Mouse (Mus musculus): ENCODE data around the gene 1700067P10Rik.
A peak's percentile ranks its signal among the peaks of the same experiment; 100 is the strongest.

Gene 1700067P10Rik

DNA sequence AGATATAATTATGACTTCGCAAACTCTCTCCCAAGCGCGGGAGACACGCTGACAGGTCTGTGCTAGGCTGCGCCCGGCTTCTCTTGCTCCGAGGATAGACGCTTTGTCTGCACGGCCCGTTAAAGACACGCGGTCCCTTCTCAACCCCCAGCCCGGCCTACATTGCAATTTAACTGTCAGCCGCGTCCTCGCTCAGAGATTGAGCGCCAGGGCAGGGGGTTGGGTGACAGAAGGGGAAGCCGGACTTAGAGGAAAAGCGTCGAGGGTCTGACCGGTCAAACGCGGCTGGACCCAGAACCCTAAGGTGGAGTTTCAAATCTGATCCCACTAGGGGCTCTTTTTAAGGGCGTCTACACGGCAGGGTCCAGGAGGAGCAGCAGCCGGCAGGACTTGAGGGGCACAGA lies 6.6 kb downstream of the 1700067P10Rik start:
- DNase-seq (ENCODE audit: low spot score in 2 of 2) = no peak

DNA sequence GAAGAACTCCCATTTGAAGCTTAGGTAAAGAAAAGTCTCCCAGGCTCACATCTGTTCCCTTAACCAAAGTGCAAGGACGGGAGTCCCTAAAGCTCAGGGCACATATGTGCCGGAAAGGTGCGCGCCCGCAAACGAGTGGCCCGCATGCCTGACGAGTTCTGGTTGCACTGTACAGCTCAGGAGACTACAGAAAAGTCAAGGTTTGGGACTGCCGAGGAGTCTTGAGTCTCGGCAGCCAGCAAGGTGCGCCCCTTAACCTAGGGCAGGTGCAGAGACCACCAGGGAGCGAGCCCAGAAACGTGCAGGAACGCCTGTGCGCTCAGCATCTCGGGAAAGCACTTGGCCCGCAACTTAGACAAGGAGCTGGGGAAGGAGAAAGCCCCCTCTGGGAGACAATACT lies 7.2 kb downstream of the 1700067P10Rik start:
- no peak for DNase-seq (ENCODE audit: low spot score in 2 of 2)

DNA sequence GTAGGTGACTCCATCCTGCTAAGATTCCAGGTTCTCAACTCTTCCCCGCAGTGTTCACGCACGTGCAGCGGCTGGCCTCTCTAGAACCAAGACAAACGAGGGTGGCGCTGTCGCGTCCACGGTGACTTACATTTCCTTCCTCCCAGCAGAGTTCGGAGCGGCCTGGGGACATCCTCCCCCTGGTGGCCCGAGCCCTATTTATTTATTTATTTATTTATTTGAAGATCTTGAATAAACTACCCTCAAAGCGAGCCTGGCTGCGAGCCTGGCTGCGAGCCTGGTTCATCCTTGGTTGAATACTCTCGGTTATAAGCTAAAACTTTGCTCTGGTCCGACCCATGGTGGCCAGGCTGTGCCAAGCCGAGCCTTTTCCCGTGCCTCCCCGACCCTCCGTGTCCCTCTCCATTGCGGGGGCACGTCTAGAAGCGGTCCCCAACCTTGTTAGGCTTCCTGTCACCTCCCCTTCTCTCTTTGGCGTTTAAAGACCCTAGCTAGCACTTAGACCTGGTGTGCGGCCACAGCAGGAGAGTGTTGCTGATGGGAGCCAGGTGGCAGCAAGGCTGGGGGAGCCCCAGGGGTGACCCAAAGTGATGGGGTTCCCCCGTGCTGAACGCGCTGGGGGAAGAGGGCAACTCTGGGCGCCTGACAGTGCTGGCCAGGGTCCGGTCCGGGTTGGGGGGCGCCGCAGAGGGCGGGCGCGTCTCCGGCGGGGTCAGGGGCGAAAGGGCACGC lies 8.1 kb downstream of the 1700067P10Rik start:
- no peak for DNase-seq (ENCODE audit: low spot score in 2 of 2)

DNA sequence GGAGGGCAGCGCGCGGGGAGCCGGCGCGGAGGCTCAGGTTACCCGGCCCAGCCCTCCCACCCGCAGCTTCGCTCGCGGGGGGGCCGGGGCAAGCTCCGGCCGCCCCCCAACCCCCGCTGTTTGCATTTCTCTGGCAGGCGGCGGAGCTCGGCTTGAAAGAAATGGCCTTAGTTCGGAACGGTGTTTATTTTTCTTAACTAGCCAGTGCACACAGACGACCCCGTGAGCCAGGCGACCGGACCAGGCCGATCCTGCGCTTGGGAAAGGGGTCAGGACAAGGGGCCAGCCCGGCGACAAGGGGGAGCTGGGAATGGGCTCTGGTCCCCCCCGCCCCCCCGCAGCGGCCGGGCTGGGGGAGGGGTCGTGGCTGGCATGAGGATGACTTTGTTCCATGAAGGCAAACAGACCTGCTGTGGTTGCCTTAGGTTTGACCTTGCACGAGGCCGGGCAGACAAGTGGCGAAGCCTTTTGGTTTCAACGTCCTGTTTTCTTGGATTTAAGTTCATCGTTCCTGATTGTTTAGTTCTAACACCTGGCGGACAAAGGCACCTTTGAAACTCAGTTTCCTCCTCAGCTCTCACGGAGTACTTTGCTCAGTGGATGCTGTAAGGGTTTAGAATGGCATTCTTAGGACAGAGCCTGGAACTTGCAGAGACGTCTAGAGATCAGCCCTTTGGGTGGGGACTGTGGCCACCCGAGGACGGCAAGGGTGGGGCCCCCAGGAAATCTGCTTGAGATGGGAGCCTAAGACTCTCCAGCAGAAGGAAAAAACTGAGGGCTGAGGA lies 8.8 kb downstream of the 1700067P10Rik start:
- no peak for DNase-seq (ENCODE audit: low spot score in 2 of 2)

DNA sequence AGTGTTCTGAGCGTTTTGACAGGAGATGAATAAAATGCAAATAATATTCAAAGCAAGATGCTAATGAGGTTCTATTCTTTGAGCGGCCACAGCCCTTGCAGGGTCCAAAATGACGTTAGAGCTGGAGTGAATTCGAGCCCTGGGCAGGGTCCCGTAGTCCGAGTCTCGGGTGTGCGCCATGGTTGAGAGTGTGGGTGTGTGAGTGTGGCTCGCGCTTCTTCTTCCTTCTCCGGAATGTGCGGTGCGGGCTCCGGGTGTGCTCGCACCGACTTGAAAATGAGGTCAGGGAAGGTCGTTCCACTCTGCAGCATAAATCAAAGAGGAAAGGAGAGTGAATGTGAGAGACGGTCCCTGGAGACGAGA lies 9.4 kb downstream of the 1700067P10Rik start:
- DNase-seq (ENCODE audit: low spot score in 2 of 2) = no peak

DNA sequence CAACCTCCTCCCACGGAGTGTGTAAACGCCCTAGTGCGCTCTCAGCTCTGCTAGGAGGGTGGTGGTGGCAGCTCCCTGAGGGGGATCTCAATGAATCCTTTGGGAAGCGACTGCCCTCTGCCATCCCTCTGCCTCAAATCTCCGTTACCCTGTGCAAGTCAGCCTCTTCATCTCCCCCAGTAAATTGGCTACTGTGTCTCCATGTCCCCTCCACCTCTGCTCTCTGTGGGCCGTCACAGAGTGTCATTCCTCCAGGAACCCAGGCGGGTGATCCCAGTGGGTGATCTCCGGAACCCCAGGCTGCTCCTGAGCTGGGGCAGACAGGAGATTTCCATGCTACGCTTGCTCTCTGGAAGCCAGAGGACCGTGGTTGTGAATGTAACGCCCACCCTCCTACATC lies 10.2 kb downstream of the 1700067P10Rik start:
- DNase-seq (ENCODE audit: low spot score in 2 of 2) = no peak

DNA sequence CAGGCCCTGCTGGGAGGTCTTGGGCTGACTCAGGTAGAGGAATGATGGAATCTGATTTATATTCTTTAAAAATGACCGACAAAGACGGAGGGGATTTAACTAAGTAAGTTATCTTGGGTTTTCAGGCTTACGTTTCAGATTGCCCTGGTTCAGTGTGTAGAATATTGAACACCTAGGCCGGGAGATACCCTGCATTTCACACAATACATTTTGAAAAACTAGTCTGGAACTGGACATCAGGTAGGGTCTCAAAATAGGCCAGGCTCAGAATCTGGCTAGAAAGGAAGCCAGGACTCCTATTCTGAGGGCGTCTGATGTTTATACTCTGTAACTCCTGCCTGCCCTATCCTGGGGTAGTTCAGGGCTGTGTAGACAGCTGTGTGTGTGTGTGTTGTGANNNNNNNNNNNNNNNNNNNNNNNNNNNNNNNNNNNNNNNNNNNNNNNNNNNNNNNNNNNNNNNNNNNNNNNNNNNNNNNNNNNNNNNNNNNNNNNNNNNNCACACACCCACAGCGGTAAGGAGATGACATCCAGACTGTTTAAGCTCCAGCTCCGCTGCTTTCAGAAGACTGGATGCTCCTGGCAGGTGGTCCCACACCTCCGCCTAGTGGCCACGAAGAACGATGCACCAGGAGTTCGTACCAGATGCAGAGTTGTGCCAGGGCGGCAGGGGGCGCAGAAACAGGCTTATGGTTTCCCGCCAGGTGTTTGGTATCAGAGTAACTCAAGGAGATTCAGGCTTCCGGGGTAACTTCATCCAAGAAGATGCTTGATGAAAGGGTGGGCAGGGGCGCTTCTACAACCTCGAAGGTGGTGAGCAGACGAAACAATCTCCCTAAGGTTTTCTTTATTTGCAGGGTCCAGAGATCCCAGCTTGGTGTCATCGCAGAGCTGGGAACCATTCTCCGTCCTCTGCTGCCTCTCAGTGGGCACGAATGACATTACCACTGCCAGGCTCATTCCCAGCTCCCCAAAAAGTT lies 11.6 kb downstream of the 1700067P10Rik start:
- DNase-seq (ENCODE audit: low spot score in 2 of 2) = peak; percentile 65 to 91

DNA sequence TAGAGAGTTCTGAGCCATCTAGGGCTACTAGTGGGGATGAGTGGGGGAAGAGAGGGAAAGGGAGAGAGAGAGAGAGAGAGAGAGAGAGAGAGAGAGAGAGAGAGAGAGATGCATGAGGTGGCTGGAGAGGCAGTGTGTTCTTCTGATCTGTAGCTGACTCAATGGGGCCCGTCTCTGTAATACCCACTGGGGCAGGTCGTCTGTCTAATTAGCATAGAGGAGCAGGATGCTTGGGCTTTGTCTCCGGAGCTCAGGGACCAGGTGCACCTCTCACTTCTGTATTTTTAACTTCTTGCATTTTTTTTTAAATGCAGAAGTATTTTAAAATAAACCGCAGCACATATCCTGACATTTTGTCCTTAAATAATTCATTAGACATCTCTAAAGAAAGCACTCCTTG lies 18.2 kb downstream of the 1700067P10Rik start:
- no peak for DNase-seq (ENCODE audit: low spot score in 2 of 2)

DNA sequence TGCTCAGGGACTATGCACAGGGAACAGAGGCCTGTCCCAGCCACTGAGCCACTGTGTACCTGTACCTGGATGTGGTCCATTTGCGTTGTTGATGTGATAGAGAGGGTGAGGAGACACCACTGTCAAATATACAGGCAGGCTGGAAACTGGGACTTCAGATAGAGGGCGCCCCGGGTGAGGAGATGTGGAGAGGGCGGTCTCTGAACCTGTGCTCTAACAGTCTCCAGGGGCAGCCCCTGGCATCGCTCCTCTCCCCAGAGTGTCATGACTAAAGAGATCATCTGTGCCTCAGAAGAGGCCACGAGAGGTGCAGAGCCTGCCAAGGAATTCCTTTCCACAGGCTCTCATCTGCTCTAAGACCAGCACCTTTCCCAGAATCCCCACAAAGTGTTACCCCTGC lies 18.7 kb downstream of the 1700067P10Rik start:
- no peak for DNase-seq (ENCODE audit: low spot score in 2 of 2)

DNA sequence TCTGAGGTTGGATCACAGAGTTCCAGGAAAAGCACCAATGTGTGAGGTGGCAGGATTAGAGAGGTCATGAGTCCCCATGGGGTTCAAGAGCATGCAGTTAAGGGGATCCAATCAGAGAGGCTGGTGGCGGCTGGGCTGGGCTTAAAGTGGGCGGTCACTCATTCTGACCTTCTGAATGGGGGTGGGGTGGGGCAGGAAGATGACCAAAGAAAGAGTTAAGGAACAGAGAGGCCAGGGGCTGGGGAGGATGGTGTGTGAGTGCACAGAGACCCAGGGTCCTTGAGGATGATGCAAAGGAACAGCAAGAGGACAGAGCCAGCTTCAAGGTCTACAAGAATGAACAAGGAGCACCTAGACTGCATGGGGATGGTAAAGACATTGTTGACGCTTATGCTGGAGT lies 19.4 kb downstream of the 1700067P10Rik start:
- no peak for DNase-seq (ENCODE audit: low spot score in 2 of 2)

DNA sequence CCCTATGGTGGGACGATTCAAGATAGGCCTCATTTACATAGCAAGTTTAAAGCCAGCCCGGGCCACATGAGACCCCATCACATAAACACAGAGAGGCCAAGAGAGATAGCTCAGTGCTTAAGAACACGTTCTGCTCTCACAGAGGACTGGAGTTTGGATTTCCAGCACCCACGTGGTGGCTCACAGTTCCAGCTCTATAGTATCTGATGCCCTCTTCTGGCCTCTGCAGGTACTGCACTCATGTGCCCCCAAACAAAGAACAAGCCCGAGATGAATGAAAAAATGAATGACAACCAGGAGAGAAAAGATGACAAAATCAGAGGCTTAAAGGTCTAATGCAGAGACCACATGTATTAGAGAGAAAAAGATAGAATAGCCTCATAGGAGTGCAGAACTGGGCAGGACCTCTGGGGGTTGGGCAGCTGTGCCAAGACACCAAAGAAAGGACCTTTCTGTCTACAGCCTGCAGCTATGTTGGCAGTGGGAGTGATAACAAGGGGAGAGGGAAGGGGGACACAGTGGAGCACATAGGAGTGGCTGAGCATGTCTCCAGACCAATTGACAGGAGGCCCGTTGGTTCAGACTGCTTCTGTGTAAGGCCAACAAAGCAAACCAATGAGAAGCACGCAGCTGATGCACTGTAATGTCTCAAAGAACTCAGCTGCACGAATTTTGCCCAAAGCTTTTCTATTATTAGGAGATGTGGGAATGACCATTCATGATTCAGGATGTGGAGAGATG lies 21.6 kb downstream of the 1700067P10Rik start:
- DNase-seq (ENCODE audit: low spot score in 2 of 2) = no peak

DNA sequence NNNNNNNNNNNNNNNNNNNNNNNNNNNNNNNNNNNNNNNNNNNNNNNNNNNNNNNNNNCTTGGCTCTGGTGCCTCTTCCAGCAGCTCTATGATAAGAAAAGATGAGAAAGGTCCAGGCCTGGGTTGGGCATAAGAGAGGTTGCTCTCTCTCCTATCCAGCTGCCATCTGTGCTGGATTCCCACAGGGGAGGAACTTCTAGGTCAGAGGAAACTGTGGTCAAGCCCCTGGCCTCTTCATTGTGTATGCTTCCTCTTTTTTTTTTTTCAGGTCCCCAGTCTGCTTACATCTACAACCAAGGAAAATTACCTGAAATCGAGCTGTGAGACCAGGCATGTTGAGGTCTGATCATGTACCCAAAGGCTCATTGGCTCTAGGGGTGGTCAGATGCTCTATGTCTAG lies 29.5 kb downstream of the 1700067P10Rik start:
- no peak for DNase-seq (ENCODE audit: low spot score in 2 of 2)

DNA sequence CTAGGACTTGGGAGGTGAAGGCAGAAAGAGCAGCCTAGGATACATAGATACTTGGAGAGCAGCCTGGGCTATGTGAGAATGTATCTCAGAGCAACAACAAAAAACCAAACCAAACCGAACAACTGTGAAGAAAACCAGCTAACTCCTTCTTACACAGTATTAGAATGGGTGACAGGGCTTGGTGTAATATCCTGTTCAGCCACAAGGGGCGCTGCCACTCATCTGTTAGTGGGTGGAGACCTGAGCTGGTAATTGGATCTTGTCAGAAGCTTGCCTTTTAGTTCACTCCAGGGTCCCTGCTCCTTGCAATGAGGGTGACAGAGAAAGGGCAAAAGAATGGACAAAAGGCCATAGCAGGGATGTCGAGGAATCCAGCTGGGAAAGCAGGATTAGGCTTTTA lies 30.5 kb downstream of the 1700067P10Rik start:
- peak in 1 of 2 experiments; percentile 79 for DNase-seq (ENCODE audit: low spot score in 2 of 2)

DNA sequence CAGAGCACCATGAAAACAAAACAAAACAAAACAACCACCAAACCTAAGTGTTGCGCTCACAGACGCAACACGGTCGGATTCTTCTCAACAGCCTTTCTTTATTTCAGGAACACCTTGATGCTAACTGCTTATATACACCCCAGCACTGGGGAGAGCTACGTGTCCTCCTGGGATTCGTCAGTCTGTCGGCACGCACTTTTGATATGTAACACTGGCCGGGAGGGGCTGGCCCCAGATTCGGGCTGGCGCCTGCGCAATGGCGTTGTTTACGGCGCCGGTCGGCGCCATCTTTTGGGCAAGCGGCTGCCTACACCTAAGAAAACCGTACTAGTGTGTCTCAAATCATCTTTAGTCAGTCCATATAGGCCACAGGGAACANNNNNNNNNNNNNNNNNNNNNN lies 31.3 kb downstream of the 1700067P10Rik start:
- DNase-seq (ENCODE audit: low spot score in 2 of 2) = no peak

DNA sequence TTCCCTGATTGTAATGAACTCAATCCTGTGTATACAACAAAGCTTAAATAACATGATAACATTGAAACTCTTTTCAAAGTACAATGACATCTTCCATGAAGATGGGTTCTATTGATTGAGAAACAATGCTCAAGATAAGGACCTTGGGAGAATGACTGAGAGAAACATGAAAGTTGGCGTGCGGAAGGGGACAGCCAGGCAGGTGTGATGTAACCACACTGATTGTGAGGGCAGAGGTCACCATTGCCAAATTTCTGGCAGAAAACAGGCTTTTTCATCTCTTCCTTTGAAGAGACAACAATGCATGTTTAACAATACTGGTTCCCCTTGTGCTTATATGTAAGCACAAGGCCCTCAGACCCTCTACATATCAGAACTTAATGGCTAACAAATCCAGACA lies 43.7 kb downstream of the 1700067P10Rik start:
- DNase-seq (ENCODE audit: low spot score in 2 of 2) = no peak

Measured in left cerebral cortex, adult 9 months (tissue).